Mouse (Mus musculus): ENCODE data around the gene Pus1. TPM values are rescaled to one million over a fixed set of nuclear protein-coding genes. Genes with fewer than 3 reads are reported as not detected.
"Not testable (repeated sequence)": the region's sequence is repeated elsewhere in the genome, so short reads cannot be mapped to it uniquely, and the experiment has no call there.

Gene Pus1
- polyA plus RNA-seq, 1 experiment from 2014 or later, result 28.9 TPM

DNA sequence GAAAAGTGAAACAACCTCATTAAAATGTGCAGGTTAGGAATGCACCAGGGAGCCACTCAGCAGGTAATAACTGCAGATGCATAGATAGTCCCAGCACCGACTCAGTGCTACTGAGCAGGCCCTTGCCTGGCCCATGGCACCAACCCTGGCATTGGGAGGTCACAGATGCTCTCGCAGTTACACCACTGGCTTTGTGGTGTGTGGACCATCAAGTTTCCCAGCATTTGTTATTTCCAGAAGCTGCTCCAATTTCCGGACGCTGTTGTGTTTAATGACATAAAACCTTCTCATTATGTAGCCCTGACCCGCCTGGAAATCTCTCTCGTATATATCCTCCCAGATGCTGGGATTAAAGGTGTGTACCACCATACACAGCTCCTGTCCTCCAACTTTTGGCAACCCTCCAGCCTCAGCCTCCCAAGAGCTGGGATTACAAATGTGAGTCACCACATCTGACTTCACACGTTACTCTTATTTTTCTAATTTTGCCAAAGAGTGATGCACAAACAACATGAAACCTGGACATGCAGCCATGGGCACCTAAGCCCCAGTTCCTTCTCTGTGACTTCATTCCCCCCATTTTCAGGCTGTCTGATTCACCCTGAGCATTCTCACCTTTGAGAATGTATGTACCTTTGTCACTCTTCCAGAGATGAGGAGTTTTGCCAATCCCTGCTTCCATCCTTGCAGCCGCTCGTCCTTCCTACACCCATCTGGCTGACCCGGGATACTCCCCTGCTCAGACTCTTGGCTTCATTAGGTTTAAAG, 486 bp upstream of the Pus1 start:
- peak; percentile 6 for ATAC-seq (ENCODE audit: insufficient read depth)
- no peaks in the 10 kb centered on the region for H3K9me3 ChIP-seq (replicated peaks)
- peaks cover 66% of the 10 kb centered on the region for H3K4me1 ChIP-seq (replicated peaks)
- WGBS (ENCODE audit: insufficient replicate concordance), result 65% methylated on average over 10 of the region's 10 CpGs
- H3K27ac ChIP-seq (replicated peaks), result peak overlapping the region; percentile 89
- H3K4me3 ChIP-seq (replicated peaks), result peak overlapping the region; percentile 76
- H3K4me2 ChIP-seq, result peak overlapping the region; percentile 100
- no peaks in the 10 kb centered on the region for H3K27me3 ChIP-seq
- peaks cover 47% of the 10 kb centered on the region for H3K36me3 ChIP-seq (replicated peaks)
- H3K9ac ChIP-seq, result peak overlapping the region; percentile 76

DNA sequence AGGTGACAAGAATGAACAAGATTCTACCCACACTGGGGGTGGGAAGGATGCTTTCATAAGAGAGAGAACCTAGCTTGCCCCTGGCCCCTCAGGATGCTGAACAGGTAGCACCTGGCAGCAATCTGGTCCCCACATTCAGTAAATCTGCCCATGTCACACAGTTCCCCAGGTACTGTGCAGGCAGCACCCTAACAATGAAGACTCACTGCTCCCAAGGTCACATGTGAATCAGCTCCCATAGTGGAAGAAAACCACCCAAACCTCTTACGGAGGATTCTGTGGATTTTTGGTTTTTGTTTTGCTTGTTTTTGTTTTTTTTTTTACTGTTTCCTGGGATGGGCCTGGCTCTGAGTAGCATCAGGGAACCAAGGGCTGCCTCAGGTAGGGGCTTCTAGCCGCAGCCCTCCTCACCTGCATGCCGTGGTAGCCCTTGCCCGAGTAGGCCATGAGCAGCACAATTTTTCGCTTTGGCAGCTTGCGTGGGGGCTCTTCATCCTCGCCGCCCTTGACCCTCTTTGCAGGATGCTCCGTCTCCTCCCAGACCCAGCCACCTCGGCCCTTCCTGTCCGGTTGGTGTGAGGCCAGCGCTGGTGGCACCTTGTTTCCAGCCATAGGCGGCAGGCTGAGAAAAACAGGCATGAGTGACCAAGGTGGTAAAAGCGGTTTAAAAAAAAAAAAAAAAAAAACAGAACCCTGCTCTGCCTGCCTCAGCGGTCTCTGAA, 1.0 kb downstream of the Pus1 start:
- no peak for ATAC-seq (ENCODE audit: insufficient read depth)
- 11% methylated on average over 15 of the region's 15 CpGs for WGBS (ENCODE audit: insufficient replicate concordance)
- H3K4me1 ChIP-seq (replicated peaks), result peaks cover 65% of the 10 kb centered on the region
- H3K4me2 ChIP-seq, result peak overlapping the region; percentile 100
- no peaks in the 10 kb centered on the region for H3K27me3 ChIP-seq
- peak overlapping the region; percentile 76 for H3K9ac ChIP-seq
- H3K36me3 ChIP-seq (replicated peaks), result peaks cover 51% of the 10 kb centered on the region
- H3K27ac ChIP-seq (replicated peaks), result peak overlapping the region; percentile 89
- peak overlapping the region; percentile 76 for H3K4me3 ChIP-seq (replicated peaks)
- no peaks in the 10 kb centered on the region for H3K9me3 ChIP-seq (replicated peaks)

DNA sequence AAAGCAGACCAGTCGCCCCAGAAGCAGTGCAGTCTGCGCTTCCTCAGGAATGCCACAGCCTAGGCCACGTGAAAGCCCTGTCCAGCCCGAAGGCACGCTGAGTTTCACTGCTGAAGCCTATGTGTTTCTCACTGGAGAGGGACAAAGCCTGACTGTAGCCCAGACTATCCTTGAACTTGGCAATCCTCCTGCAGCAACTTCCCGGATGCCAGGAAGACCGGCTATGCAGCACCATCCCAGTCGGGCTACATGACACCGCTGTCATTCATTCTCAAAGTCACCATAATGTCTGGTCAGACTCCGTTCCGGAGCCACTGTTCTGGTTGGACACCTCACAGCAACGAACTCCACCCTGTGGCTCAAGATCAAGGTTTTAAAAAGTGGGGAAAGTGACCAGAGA, 2.2 kb downstream of the Pus1 start:
- Histone ChIP-seq H3K4me2 (peak overlapping the region; percentile 100; the same call in 1 of the 2 replicates), H3K27ac (replicated peaks) (no peak overlapping the region), H3K9ac (peak overlapping the region; percentile 18; the same call in 1 of the 2 replicates), H3K9me3 (replicated peaks) (no peaks in the 10 kb centered on the region), H3K36me3 (replicated peaks) (peaks cover 56% of the 10 kb centered on the region), H3K27me3 (no peaks in the 10 kb centered on the region), H3K4me3 (replicated peaks) (no peak overlapping the region), H3K4me1 (replicated peaks) (peaks cover 58% of the 10 kb centered on the region)
- WGBS (ENCODE audit: insufficient replicate concordance), result 86% methylated on average over 12 of the region's 12 CpGs
- ATAC-seq (ENCODE audit: insufficient read depth), result no peak

DNA sequence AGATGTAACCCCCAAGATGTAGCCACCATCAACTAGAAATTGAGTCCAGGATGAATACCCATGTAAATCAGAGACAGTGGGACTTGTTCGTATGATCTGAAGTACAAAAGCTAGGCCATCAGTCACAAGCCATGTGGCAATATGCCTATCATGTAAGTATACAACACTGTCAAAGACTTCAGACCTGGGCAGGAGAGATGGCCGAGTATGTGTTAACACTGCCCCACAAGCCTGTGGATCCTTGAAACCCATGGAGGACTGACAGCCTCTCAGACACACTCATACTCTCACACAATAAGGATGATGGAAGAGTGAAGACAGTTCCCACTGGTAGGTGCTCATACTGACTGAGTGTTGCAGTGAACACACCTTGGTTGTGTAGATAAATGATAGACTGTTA, 4.3 kb downstream of the Pus1 start:
- ATAC-seq (ENCODE audit: insufficient read depth), result no peak
- no peaks in the 10 kb centered on the region for H3K9me3 ChIP-seq (replicated peaks)
- no peak overlapping the region for H3K27ac ChIP-seq (replicated peaks)
- 71% methylated on average over 2 of the region's 2 CpGs for WGBS (ENCODE audit: insufficient replicate concordance)
- no peak overlapping the region for H3K4me2 ChIP-seq
- no peak overlapping the region for H3K4me3 ChIP-seq (replicated peaks)
- no peak overlapping the region for H3K9ac ChIP-seq
- H3K4me1 ChIP-seq (replicated peaks), result peaks cover 42% of the 10 kb centered on the region
- peaks cover 70% of the 10 kb centered on the region for H3K36me3 ChIP-seq (replicated peaks)
- no peaks in the 10 kb centered on the region for H3K27me3 ChIP-seq

DNA sequence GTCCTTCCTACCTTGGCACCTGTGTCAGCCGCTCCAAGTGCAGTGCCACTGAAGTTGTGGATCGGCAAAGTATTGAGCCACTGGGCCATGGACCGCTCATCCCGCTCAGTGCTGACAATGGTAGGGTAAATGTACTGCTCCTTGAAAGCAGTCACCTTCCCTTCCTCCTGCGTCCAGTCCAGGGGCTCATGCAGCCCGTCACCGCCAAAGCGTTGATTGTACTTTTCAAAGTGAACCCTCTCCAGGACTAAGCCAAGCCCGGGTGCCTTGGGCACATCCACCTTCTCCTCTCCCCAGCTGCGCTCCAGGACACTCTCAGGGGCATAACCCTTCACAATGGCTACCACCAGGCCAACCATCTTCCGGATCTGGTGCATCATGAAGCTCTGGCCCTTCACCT, 5.9 kb downstream of the Pus1 start:
- no peaks in the 10 kb centered on the region for H3K9me3 ChIP-seq (replicated peaks)
- no peaks in the 10 kb centered on the region for H3K27me3 ChIP-seq
- no peak for ATAC-seq (ENCODE audit: insufficient read depth)
- H3K27ac ChIP-seq (replicated peaks), result no peak overlapping the region
- peaks cover 70% of the 10 kb centered on the region for H3K36me3 ChIP-seq (replicated peaks)
- no peak overlapping the region for H3K4me2 ChIP-seq
- no peak overlapping the region for H3K4me3 ChIP-seq (replicated peaks)
- no peak overlapping the region for H3K9ac ChIP-seq
- 87% methylated on average over 11 of the region's 11 CpGs for WGBS (ENCODE audit: insufficient replicate concordance)
- peaks cover 30% of the 10 kb centered on the region for H3K4me1 ChIP-seq (replicated peaks)

DNA sequence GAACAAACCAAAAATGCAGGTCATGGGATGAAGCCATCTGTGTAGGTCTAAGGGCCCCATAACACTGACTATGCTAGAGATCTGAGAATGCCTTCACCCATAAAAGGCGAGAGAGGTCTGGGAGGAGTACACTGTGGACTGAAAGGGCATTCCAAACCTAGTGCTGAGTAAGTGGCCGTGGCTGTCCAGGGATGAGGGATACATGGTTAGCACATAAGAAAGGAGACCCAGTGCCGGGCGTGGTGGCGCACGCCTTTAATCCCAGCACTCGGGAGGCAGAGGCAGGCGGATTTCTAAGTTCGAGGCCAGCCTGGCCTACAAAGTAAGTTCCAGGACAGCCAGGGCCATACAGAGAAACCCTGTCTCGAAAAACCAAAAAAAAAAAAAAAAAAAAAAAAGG, 7.5 kb downstream of the Pus1 start:
- not testable (repeated sequence) for H3K9me3 ChIP-seq (replicated peaks); H3K27me3 ChIP-seq; H3K9ac ChIP-seq; H3K4me2 ChIP-seq; H3K27ac ChIP-seq (replicated peaks); H3K4me3 ChIP-seq (replicated peaks); ATAC-seq (ENCODE audit: insufficient read depth)
- Histone ChIP-seq H3K4me1 (replicated peaks) (peaks cover 29% of the 10 kb centered on the region), H3K36me3 (replicated peaks) (peaks cover 60% of the 10 kb centered on the region)
- 81% methylated on average over 10 of the region's 10 CpGs for WGBS (ENCODE audit: insufficient replicate concordance)

DNA sequence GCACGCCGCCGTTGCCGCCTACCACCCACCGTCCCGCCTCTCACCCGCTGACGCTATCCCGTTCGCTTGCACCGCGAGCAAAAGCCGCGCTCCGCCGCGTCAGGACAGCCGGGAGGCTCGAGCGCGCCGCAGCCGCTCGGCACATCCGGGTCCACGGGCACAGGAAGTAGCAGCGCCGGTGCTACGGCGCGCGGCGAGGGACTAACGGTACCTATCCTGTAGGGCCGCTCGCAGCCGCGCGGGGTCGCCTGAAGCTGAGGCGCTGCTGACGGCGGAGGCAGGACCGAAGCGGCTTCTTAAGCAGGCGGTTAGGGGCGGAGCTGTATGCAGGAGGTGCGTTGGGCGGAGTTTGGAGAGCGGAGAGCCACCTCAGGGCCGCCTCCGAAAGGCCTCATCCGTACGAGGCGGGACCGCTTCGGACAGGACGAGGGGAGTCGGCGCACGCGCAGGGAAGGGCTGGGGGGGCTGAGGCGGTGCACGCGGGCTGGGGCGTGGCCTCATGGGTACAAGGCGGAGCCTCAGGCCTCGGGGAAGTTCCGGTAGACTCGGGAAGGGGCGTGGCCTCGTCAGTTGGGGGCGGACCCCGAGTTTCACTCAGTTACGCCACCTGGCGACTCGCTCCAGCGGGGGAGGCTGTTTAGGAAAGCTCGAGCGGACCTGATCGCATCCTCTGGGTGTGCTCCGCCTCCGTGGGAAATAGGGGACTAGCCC, 9.9 kb downstream of the Pus1 start, which contains the start of gene Ep400:
Gene Ep400, minus strand, starts transcription at position 270 of the 711 bp plus-strand sequence.
- peak; percentile 94 for ATAC-seq (ENCODE audit: insufficient read depth)
- peak within 1 kb of the TSS; percentile 94 for H3K9ac ChIP-seq

DNA sequence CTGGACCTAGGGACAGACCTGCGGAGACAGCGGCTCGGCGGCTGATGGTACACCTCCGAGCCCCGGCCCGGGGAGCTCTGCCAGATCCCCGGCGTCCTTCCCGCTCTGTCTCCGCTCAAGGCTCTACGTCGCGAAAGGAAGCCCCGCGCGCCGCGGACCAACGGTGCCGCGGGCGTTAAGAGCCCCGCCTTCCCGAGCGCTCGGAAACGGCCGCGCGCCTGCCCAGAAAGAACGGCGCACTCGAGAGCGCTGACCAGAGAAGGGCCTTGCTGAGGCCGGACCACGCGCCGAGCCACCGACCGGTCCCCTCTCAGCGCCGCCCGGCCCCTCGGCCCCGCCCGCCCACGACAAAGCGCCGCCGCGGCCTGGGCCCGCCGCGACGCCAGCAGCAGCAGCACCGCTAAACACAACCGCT, 10.4 kb downstream of the Pus1 start:
- peak; percentile 46 for ATAC-seq (ENCODE audit: insufficient read depth)
- peak overlapping the region; percentile 95 for H3K4me3 ChIP-seq (replicated peaks)
- H3K4me1 ChIP-seq (replicated peaks), result peaks cover 40% of the 10 kb centered on the region
- peak overlapping the region; percentile 94 for H3K9ac ChIP-seq
- no peaks in the 10 kb centered on the region for H3K9me3 ChIP-seq (replicated peaks)
- H3K36me3 ChIP-seq (replicated peaks), result peaks cover 38% of the 10 kb centered on the region
- H3K4me2 ChIP-seq, result peak overlapping the region; percentile 72
- peak overlapping the region; percentile 98 for H3K27ac ChIP-seq (replicated peaks)
- under 1% methylated on average over 58 of the region's 58 CpGs for WGBS (ENCODE audit: insufficient replicate concordance)
- H3K27me3 ChIP-seq, result no peaks in the 10 kb centered on the region

More for the DNA sequence above, 9.9 kb downstream of the Pus1 start, which contains the start of gene Ep400:
- peak within 1 kb of the TSS; percentile 95 for H3K4me3 ChIP-seq (replicated peaks)
- under 1% methylated on average over 83 of the region's 83 CpGs for WGBS (ENCODE audit: insufficient replicate concordance)
- peaks cover 34% of the 10 kb centered on the region for H3K4me1 ChIP-seq (replicated peaks)
- H3K27ac ChIP-seq (replicated peaks), result peak within 1 kb of the TSS; percentile 98
- peak within 1 kb of the TSS; percentile 72 for H3K4me2 ChIP-seq
- H3K27me3 ChIP-seq, result no peaks in the 10 kb centered on the region
- H3K9me3 ChIP-seq (replicated peaks), result no peaks in the 10 kb centered on the region
- peaks cover 39% of the 10 kb centered on the region for H3K36me3 ChIP-seq (replicated peaks)

DNA sequence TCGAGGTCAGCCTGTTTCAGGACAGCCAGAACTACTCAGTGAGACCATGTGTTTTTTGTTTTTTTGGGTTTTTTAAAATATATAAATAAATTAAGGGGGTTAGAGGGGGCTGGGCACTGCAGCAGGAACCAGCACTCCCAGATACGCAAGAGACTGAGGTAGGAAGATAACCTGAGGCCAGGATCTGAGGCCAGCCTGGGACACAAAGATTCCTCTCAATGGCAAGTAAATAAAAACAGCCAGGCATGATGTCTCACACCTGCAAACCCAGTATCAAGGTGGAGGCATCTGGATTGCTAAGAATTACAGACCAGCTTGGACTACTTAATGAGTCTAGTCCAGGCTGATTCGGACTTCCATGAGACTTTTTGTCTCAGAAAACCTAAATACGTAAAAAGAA, 11.2 kb downstream of the Pus1 start:
- Histone ChIP-seq H3K4me2 (peak overlapping the region; percentile 72), H3K4me3 (replicated peaks) (peak overlapping the region; percentile 95), H3K9me3 (replicated peaks) (no peaks in the 10 kb centered on the region), H3K27me3 (no peaks in the 10 kb centered on the region), H3K9ac (peak overlapping the region; percentile 94), H3K27ac (replicated peaks) (peak overlapping the region; percentile 98), H3K4me1 (replicated peaks) (peaks cover 46% of the 10 kb centered on the region), H3K36me3 (replicated peaks) (peaks cover 31% of the 10 kb centered on the region)
- WGBS (ENCODE audit: insufficient replicate concordance), result 34% methylated on average over 4 of the region's 4 CpGs
- ATAC-seq (ENCODE audit: insufficient read depth), result no peak

DNA sequence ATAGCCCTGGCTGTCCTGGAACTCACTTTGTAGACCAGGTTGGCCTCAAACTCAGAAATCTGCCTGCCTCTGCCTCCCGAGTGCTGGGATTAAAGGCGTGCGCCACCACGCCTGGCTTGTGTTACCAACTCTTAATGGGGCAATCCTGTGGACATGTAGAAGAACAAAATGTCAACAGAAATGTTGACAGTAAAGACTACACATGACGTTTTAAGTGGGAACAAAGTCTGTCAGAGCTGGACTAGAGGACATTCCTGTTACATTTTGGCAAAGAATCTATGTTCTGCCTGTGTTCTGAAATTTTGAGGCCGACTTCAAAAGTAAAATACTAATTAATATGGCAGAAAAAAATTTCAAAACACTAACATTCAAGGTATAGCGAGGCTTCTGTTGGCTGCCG, 16.6 kb downstream of the Pus1 start:
- WGBS (ENCODE audit: insufficient replicate concordance), result 81% methylated on average over 8 of the region's 8 CpGs
- Histone ChIP-seq H3K27ac (replicated peaks) (no peak overlapping the region), H3K9me3 (replicated peaks) (no peaks in the 10 kb centered on the region), H3K36me3 (replicated peaks) (peaks cover 8% of the 10 kb centered on the region; the same call in 1 of the 2 replicates), H3K4me2 (no peak overlapping the region), H3K4me1 (replicated peaks) (peaks cover 61% of the 10 kb centered on the region), H3K4me3 (replicated peaks) (no peak overlapping the region), H3K27me3 (no peaks in the 10 kb centered on the region), H3K9ac (no peak overlapping the region)
- ATAC-seq (ENCODE audit: insufficient read depth), result no peak

DNA sequence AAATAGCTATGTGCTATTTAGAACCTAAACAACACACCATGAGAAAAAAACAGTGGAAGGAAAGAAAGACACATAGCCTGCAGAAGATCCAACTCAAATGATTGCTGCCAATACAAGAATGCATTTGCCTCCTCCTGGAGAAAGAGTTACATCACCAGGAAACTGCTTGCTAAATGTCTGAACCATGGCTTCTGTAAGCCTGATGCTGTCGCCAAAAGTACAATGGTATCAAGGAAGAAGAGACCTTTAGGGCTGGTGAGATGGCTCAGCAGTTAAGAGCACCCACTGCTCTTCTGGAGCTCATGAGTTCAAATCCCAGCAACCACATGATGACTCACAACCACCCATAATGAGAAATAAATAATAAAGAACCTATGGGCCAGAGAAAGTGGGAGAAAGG, 35.4 kb downstream of the Pus1 start:
- Histone ChIP-seq H3K36me3 (replicated peaks) (peaks cover 37% of the 10 kb centered on the region), H3K9me3 (replicated peaks) (no peaks in the 10 kb centered on the region), H3K27me3 (no peaks in the 10 kb centered on the region), H3K4me1 (replicated peaks) (no peaks in the 10 kb centered on the region), H3K27ac (replicated peaks) (no peak overlapping the region), H3K9ac (no peak overlapping the region), H3K4me2 (no peak overlapping the region), H3K4me3 (replicated peaks) (no peak overlapping the region)
- WGBS (ENCODE audit: insufficient replicate concordance), result 53% methylated on average over 1 of the region's 1 CpGs
- ATAC-seq (ENCODE audit: insufficient read depth), result no peak

Measured in liver, embryonic 15.5 days (tissue).